Mouse (Mus musculus): Measurements from ENCODE around the gene Heyl. TPM values are rescaled to one million over a fixed set of nuclear protein-coding genes. Genes with fewer than 3 reads are reported as not detected.

Heyl gene
- polyA plus RNA-seq, 1 experiment from 2014 or later: 9.3 TPM

- ATAC-seq (ENCODE audit: extremely low read depth, insufficient number of reproducible peaks, low FRiP score, low TSS enrichment): no peak
- Histone ChIP-seq H3K27ac (replicated peaks) (no peak overlapping the region), H3K27me3 (replicated peaks) (peaks cover 83% of the 10 kb centered on the region), H3K4me1 (no peaks in the 10 kb centered on the region), H3K36me3 (no peaks in the 10 kb centered on the region), H3K9me3 (no peaks in the 10 kb centered on the region), H3K9ac (no peak overlapping the region), H3K4me2 (no peak overlapping the region), H3K4me3 (no peak overlapping the region)
- WGBS: 38% methylated on average over 2 of the region's 2 CpGs
These were observed 21.0 kb upstream of the Heyl start for GRCm38 (mm10) chr4:123212330-123212729.

GRCm38 (mm10) chr4:123213975-123214374 lies 19.4 kb upstream of the Heyl start:
- H3K4me1 ChIP-seq: no peaks in the 10 kb centered on the region
- ATAC-seq (ENCODE audit: extremely low read depth, insufficient number of reproducible peaks, low FRiP score, low TSS enrichment): no peak
- H3K4me2 ChIP-seq: no peak overlapping the region
- H3K4me3 ChIP-seq: no peak overlapping the region
- no peaks in the 10 kb centered on the region for H3K36me3 ChIP-seq
- no peaks in the 10 kb centered on the region for H3K9me3 ChIP-seq
- no peak overlapping the region for H3K9ac ChIP-seq
- no peak overlapping the region for H3K27ac ChIP-seq (replicated peaks)
- H3K27me3 ChIP-seq (replicated peaks): peaks cover 83% of the 10 kb centered on the region
- 84% methylated on average over 9 of the region's 9 CpGs for WGBS

DNA sequence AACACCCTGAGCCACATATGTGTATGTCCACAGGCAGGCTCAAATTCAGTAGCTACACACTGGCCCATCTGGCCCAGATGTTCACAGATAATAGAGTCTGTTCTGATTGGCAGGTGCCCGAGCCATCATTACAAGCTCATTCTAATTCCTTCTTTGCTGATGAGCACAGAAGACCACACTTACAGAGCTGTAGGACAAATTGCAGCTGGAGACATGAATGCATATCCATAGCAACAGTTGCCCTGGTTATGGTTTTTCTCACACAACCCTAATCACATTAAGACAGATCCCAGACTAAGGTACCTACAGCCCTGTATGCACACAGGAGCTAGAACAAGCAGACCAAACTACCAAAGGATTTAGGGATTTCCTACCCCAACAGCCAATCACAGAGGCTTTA lies 18.0 kb upstream of the Heyl start:
- H3K27me3 ChIP-seq (replicated peaks): peaks cover 79% of the 10 kb centered on the region
- no peak overlapping the region for H3K4me2 ChIP-seq
- no peak overlapping the region for H3K27ac ChIP-seq (replicated peaks)
- no peak overlapping the region for H3K9ac ChIP-seq
- no peak for ATAC-seq (ENCODE audit: extremely low read depth, insufficient number of reproducible peaks, low FRiP score, low TSS enrichment)
- no peak overlapping the region for H3K4me3 ChIP-seq
- H3K4me1 ChIP-seq: peaks cover 5% of the 10 kb centered on the region; the same call in 1 of the 2 replicates
- no peaks in the 10 kb centered on the region for H3K36me3 ChIP-seq
- 73% methylated on average over 1 of the region's 1 CpGs for whole genome bisulfite sequencing
- no peaks in the 10 kb centered on the region for H3K9me3 ChIP-seq

DNA sequence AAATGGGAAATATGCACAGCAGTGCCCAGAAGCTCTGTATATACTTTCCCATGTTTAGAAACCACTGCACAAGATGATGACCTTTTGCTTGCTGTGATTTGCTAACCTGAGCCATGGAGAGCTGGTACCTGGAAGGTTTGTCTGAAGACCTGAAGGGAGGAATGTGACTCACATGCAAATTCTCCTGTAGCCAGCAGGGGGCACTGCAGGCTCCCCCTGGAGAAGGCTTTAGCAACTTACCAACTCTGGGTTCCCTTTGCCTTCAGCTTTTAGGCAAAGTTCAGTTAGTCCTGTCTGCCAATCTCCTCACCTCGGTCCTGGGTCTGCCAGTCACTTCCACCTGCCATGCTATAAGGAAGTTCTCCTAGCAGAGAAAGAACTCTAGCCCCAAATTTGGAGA lies 16.6 kb upstream of the Heyl start:
- H3K9me3 ChIP-seq: no peaks in the 10 kb centered on the region
- no peak overlapping the region for H3K27ac ChIP-seq (replicated peaks)
- peaks cover 10% of the 10 kb centered on the region; the same call in 1 of the 2 replicates for H3K4me1 ChIP-seq
- no peak overlapping the region for H3K4me3 ChIP-seq
- peaks cover 71% of the 10 kb centered on the region for H3K27me3 ChIP-seq (replicated peaks)
- ATAC-seq (ENCODE audit: extremely low read depth, insufficient number of reproducible peaks, low FRiP score, low TSS enrichment): no peak
- WGBS: 23% methylated on average over 1 of the region's 1 CpGs
- no peaks in the 10 kb centered on the region for H3K36me3 ChIP-seq
- no peak overlapping the region for H3K4me2 ChIP-seq
- H3K9ac ChIP-seq: no peak overlapping the region

- no peak overlapping the region for H3K9ac ChIP-seq
- H3K4me2 ChIP-seq: no peak overlapping the region
- no peak overlapping the region for H3K27ac ChIP-seq (replicated peaks)
- H3K27me3 ChIP-seq (replicated peaks): peaks cover 41% of the 10 kb centered on the region
- no peak overlapping the region for H3K4me3 ChIP-seq
- ATAC-seq (ENCODE audit: extremely low read depth, insufficient number of reproducible peaks, low FRiP score, low TSS enrichment): no peak
- peaks cover 14% of the 10 kb centered on the region for H3K4me1 ChIP-seq
- no peaks in the 10 kb centered on the region for H3K36me3 ChIP-seq
- 66% methylated on average over 15 of the region's 15 CpGs for WGBS
- H3K9me3 ChIP-seq: no peaks in the 10 kb centered on the region
These were observed 13.5 kb upstream of the Heyl start for GRCm38 (mm10) chr4:123219720-123220357.

DNA sequence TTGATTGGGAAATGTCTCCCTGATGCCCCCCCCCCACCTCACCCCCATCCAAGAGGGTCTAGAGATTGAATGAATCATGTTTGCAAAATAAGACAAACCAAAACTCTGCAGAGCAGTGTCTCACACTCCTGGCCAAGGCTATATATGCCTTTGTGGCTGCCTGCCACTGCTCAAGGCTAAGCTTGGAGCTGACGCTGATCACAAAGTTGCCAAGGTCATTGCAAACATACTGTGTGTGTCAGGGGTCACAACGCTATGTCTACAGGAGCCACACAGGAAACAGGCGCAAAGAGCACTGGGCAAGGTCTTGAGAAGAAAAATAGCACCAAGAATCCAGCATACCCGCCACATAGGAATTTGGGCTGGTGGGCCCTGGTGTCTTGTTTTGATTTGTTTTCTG lies 12.7 kb upstream of the Heyl start:
- no peaks in the 10 kb centered on the region for H3K9me3 ChIP-seq
- no peaks in the 10 kb centered on the region for H3K36me3 ChIP-seq
- no peak overlapping the region for H3K9ac ChIP-seq
- H3K4me1 ChIP-seq: peaks cover 20% of the 10 kb centered on the region
- no peak overlapping the region for H3K4me2 ChIP-seq
- no peak overlapping the region for H3K27ac ChIP-seq (replicated peaks)
- H3K4me3 ChIP-seq: no peak overlapping the region
- ATAC-seq (ENCODE audit: extremely low read depth, insufficient number of reproducible peaks, low FRiP score, low TSS enrichment): no peak
- H3K27me3 ChIP-seq (replicated peaks): peaks cover 33% of the 10 kb centered on the region
- 57% methylated on average over 4 of the region's 4 CpGs for WGBS

DNA sequence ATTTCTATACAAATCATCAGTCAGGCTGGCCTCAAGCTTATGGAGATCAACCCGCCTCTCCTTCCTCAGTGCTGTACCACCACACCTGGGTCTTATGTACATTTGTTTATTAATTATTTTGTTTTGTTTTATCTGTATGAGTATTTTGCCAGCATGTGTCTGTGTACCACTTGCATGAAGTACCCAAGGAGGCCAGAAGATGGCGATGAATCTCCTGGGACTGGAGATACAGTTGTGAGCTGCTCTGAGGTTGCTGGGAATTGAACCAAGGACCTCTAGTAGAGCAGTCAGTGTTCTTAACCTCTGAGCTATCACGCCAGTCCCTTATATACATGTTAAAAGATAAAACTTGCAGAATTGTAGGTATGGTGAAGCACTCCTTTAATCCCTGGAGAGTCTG lies 10.0 kb upstream of the Heyl start:
- Histone ChIP-seq H3K4me2 (no peak overlapping the region), H3K9ac (no peak overlapping the region), H3K27ac (replicated peaks) (no peak overlapping the region), H3K9me3 (no peaks in the 10 kb centered on the region), H3K27me3 (replicated peaks) (peaks cover 13% of the 10 kb centered on the region), H3K4me3 (no peak overlapping the region), H3K4me1 (peaks cover 47% of the 10 kb centered on the region), H3K36me3 (no peaks in the 10 kb centered on the region)
- ATAC-seq (ENCODE audit: extremely low read depth, insufficient number of reproducible peaks, low FRiP score, low TSS enrichment): no peak
- 52% methylated on average over 3 of the region's 3 CpGs for WGBS

- Histone ChIP-seq H3K4me1 (peaks cover 49% of the 10 kb centered on the region), H3K4me3 (no peak overlapping the region), H3K36me3 (no peaks in the 10 kb centered on the region), H3K27ac (replicated peaks) (peak overlapping the region; percentile 50), H3K9ac (peak overlapping the region; percentile 52), H3K4me2 (no peak overlapping the region), H3K9me3 (no peaks in the 10 kb centered on the region), H3K27me3 (replicated peaks) (0 out of 2 replicates have a peak, but pooled peaks cover 5% of the 10 kb centered on the region)
- ATAC-seq (ENCODE audit: extremely low read depth, insufficient number of reproducible peaks, low FRiP score, low TSS enrichment): no peak
- 35% methylated on average over 10 of the region's 10 CpGs for WGBS
These were observed 7.5 kb upstream of the Heyl start for GRCm38 (mm10) chr4:123225718-123226403.

GRCm38 (mm10) chr4:123227707-123228106 lies 5.6 kb upstream of the Heyl start:
- Histone ChIP-seq H3K9ac (0 out of 2 replicates have a peak overlapping the region, but pooled peaks have one; percentile 16), H3K27ac (replicated peaks) (peak overlapping the region; percentile 76), H3K4me2 (no peak overlapping the region), H3K4me1 (peaks cover 51% of the 10 kb centered on the region), H3K36me3 (no peaks in the 10 kb centered on the region), H3K4me3 (no peak overlapping the region), H3K27me3 (replicated peaks) (peaks cover 14% of the 10 kb centered on the region), H3K9me3 (no peaks in the 10 kb centered on the region)
- WGBS: 16% methylated on average over 4 of the region's 4 CpGs
- 0 out of 2 replicates have a peak, but pooled peaks have one; percentile 14 for ATAC-seq (ENCODE audit: extremely low read depth, insufficient number of reproducible peaks, low FRiP score, low TSS enrichment)

GRCm38 (mm10) chr4:123228270-123228669 lies 5.1 kb upstream of the Heyl start:
- 27% methylated on average over 2 of the region's 2 CpGs for WGBS
- Histone ChIP-seq H3K9me3 (no peaks in the 10 kb centered on the region), H3K4me3 (no peak overlapping the region), H3K27me3 (replicated peaks) (peaks cover 19% of the 10 kb centered on the region), H3K4me1 (peaks cover 57% of the 10 kb centered on the region), H3K4me2 (no peak overlapping the region), H3K36me3 (no peaks in the 10 kb centered on the region), H3K9ac (no peak overlapping the region; the same call in 1 of the 2 replicates), H3K27ac (replicated peaks) (peak overlapping the region; percentile 76)
- no peak for ATAC-seq (ENCODE audit: extremely low read depth, insufficient number of reproducible peaks, low FRiP score, low TSS enrichment)

DNA sequence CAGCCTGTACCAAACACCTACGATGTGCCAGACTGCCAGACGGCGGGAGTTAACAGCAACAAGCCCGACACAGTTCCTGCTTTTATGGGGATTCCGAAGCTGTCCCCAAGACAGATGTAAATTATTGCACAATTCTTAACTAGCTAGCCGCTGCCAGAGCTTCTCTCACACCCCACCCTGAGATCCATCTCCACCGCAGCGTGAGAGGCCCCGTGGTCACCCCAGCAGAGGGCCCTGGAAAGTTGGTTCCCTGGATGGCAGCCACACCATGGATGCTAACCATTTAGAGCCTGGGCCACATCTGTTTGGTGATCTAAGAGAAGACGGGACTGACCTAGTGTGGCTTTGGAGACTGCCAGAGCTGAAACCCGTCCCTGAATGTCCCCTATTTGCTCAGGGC lies 4.2 kb upstream of the Heyl start:
- WGBS: 67% methylated on average over 11 of the region's 11 CpGs
- Histone ChIP-seq H3K4me2 (no peak overlapping the region), H3K9ac (no peak overlapping the region), H3K4me1 (peaks cover 66% of the 10 kb centered on the region), H3K27me3 (replicated peaks) (peaks cover 24% of the 10 kb centered on the region), H3K4me3 (no peak overlapping the region), H3K27ac (replicated peaks) (no peak overlapping the region), H3K9me3 (no peaks in the 10 kb centered on the region), H3K36me3 (no peaks in the 10 kb centered on the region)
- ATAC-seq (ENCODE audit: extremely low read depth, insufficient number of reproducible peaks, low FRiP score, low TSS enrichment): no peak

DNA sequence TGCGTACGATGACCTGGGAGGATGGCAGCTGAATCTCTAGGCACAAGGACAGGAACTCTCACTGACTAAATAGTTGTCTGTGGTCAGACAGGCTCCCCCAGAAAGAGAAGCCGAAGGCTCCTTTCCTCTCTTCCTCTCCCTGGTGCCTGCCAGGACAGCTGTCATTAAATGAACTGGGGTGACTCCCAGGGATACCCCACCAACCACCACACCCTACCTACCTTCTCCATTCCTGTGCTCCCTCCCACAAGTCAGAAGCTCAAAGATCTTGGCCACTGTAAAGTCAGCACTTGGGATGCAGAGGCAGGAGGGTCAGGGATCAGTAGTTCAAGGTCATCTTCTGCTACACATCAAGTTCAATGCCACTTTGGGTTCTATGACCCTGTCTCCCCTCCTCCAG lies 515 bp upstream of the Heyl start:
- Histone ChIP-seq H3K27ac (replicated peaks) (no peak overlapping the region), H3K27me3 (replicated peaks) (peaks cover 42% of the 10 kb centered on the region), H3K4me2 (peak overlapping the region; percentile 89; the same call in 1 of the 2 replicates), H3K9me3 (no peaks in the 10 kb centered on the region), H3K4me1 (peaks cover 60% of the 10 kb centered on the region), H3K9ac (peak overlapping the region; percentile 83), H3K4me3 (peak overlapping the region; percentile 60; the same call in 1 of the 2 replicates), H3K36me3 (no peaks in the 10 kb centered on the region)
- ATAC-seq (ENCODE audit: extremely low read depth, insufficient number of reproducible peaks, low FRiP score, low TSS enrichment): no peak
- WGBS: 68% methylated on average over 3 of the region's 3 CpGs
